Mouse (Mus musculus) ovary, adult 18-20 months (tissue): Measurements from ENCODE around the gene Spag9.

Source experiments
- DNase-seq: peaks from one replicate; pipeline ENCODE4 v3.0.0; 2022; ENCODE audit warnings: low spot score, mixed read lengths

Gene Spag9

DNA sequence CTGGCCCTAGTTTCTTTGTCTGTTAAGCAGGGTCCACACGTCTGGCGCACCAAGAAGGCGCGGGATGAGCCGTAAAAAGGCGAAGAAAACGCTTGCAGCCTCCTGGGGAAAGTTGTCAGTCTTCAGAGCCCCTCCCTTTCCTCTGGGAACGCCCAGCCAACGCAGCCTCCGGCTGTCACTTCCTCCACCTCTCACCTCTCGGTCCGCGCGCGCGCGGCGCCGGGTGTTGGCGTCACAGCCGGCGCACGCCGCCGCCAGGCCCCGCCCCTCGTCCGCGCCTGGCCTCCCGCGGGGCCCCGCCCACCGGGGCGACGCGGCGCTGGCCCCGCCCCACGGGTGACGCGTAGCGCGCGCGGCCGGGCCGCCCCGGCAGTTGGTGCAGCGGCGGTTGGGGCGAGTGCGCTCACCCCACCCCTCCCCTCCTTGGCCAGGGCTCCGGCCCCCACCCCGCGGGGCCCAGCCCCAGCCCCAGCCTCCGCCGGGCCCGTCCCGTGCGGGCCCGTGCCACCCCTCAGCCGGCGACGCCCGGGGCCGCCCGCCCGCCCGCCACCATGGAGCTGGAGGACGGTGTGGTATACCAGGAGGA lies at the start of gene Spag9:
TSS of gene Spag9 (plus strand) at position 372 of the 586 bp plus-strand sequence.
- DNase-seq, result peak; percentile 91

DNA sequence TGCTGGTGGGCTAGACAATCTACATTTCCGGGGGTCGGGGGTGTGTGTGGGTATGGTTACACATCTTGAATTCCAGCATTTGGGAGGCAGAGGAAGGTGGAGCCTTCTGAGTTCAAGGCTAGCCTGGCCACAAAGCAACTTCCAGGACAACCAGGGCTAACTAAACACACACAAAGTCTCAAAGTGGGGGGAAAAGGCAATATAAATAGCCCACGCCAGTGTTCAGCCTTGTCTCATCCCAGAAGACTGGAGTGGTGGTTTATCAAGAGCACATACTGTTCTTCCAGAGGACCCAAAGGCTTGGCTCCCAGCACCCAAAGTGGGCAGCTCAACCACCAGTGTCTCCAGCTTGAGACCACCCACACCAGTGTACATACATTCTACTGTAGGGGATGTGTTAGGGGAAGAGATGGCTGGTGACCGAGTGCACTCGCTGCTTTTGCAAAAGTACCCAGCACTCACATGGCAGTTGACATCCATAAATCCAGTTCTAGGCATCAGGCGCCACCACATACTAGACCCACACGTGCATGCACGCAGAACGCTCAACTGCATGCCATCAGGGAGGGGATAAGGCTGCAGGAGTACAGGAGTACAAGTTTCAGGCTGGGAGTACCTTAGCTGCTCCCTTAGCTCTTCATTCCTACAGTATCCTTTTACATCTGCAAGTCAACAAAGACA lies 46.9 kb upstream of the Spag9 start:
- DNase-seq, result no peak

DNA sequence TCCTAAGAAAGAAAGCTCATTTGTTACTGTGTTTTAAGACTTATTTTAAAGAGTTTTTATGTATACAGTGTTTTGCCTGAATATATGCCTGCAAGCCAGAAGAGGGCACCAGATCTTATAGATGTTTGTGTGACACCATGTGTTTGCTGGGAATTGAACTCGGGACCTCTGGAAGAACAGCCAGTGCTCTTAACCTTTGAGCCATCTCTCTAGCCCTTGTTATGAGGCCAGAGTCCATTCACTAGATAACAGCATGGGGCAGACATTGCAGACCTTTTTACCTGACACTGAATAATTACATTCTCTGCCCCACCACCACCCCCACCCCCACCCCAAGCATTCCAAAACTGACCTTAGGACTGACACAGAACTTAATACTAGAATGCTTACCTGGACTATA lies 45.8 kb upstream of the Spag9 start:
- DNase-seq, result no peak

DNA sequence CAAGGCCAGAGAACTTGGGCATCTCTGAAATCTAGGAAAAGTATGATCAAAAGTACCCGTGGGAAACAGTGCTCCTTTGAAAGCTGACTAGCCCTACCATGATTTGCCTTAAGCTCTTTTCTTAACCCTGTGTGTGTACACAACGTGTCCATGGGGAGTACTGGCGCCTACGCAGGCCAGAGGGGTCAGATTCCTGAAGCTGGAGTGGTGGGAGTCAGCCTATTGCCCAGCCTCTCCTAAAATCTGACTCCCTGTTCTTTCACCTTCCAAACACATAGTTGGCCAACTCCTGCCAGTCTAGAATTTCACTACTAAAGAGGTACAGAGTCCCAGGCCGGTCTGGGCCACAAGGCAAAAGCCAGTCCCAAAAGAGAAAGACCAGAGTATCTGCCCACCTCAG lies 43.5 kb upstream of the Spag9 start:
- DNase-seq, result no peak

DNA sequence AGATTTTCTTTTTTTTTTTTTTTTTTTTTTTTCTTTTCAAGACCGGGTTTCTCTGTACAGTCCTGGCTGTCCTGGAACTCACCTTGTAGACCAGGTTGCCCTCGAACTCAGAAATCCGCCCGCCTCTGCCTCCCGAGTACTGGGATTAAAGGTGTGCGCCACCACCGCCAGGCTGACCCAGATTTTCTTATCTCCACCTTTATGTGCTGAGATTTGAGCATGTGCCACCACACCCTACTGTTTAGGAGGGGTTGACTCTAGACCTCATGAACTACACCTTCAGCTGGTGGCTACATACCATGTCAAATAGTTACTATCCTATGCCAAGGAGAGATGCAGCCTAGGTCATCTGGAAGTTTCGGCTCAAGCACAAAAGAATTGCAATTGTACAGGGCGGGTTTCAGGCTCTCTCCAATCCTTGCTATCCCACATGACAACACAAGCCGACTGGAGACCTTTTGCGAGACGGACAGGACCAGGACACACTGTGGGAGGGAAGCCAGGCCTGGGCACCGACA lies 41.1 kb upstream of the Spag9 start:
- DNase-seq, result no peak

DNA sequence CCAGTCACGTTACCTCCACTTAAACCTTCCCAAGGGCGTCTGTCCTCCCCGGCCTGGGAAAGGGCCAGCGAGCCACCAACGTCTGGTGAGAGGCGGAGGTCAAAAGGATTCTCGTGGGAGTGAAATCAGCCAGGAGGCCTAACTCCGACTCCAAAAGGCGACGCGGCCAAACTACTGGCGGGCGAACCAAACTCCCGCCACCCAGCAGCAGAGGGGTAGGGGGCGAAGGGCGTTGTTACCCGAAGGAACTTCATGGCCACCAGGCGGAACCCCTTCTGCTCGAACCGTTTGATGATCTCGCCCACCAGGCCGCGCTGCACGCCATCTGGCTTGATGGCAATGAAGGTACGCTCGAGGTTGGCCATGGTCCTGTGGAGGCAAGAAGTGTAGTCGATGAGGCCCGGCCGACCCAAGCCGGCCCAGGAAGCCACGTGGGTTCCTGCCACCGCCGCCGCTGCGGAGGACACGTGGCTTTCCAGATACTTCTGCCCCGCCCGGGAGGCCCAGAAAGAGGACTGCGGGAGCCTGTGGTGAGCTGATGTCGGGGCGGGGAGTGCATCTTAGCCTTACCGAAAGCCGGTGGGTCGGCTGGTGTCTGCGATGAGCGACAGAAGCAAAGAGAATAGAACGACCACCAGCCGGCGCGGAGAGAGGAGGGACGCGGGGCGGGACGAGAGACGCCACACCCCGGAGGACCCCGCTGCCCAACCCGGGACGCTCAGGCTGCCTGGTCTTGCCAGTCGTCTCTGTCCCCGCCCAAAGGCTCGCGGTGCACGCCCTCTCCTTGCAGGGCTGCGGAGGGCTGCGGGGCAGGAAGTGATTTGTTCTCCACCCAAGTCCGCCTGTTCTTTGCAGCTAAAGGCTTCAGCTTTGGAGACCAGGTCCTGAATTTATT lies 40.4 kb upstream of the Spag9 start:
- peak; percentile 92 for DNase-seq

DNA sequence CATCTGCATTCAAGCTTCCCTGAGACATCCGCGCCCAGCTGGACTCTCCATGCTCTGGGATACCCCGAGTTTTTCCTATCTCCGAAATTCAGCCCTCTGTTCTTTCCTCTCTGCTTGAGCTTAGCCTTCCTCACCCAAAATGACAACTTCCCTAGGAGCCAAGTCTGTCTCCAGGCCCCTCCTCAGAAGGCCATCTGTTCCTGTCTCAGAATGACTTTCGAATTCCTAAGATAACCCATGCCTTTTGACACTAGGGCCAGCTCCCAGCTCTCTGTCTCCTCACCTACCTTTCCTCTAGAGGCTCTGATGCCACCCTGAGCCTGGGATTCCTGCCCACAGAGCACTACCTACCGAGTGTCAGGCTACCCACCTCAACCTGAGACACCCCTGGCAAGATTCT lies 39.7 kb upstream of the Spag9 start, which contains the start of gene Nme2:
TSS of gene Nme2 (minus strand) at position 101 of the 400 bp plus-strand sequence.
- no peak for DNase-seq

DNA sequence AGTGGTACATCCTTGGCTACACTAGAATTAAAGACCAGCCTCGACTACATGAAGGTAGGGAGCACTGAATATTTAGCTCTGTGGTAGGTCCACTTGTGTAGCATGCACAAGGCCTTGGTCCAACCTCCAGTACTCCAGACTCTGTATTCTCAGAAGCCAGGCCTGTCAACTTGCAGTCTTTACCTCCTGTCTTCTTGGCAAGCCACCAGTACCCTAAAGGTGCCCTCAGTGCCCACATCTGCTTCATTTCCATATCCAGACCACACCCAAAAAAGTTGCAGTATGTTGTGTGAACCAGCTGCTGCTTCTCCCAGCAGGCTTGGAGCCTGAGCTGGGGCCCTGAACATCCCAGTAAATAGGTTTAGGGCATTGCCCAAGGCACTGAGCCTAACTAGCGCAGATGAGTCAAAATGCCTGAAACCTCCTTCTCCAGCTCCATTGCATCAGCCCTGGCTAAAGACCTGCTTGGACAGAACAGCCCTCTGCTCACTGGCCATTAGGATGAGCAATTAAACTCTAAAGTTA lies 38.8 kb upstream of the Spag9 start:
- DNase-seq, result no peak

DNA sequence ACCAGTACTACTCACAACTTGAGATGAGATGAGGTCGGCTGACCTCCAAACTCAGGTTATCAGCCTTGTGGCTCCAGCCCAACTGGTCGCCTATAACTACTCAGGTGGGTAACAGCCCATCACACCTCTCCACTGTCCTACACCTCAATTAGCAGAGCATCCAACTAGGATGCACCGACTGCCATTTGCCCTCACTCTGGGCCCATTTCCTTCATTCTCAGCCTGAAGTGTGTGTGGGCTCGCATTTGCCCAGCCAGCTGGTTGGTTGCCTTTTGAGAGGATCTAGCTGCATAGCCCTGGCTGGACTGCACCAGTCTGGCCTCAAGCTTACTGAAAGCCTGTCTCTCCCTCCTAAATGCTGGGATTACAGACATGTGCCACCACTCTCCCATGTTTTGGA lies 38.1 kb upstream of the Spag9 start:
- no peak for DNase-seq

DNA sequence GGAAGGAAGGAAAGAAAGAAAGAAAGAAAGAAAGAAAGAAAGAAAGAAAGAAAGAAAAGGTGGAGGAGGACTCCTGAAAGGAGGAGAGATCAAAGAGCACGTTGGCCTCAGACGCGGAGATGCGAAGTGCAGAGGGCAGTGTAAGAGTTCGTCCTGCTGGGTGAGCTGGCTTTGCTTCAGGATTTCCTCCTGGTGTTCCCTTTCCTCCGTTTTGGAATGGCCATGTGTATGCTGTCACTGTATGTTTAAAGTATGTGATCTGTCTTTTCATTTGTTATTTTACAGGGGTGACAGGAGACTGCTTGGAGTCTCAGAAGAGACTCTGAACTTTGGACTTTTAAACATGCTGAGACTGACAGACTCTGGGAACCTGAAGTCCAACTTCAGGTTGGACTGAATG lies 34.4 kb upstream of the Spag9 start:
- DNase-seq, result no peak

DNA sequence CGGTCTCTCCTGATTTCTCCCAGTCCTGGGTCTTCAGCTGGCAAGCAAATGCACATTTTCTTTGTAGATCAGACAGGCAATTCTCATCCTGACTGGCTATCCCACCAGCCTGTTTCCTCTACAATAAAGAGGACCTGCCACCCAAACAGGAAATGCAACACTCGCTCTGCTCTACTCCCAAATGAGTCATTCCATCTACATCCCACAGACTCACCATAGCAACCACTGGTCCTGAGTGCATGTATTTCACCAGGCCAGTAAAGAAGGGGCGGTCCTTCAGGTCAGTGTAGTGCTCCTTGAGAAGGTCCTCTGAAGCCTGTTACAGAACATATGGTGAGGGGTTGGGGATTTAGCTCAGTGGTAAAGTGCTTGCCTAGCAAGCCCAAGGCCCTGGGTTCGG lies 32.9 kb upstream of the Spag9 start:
- DNase-seq, result no peak

DNA sequence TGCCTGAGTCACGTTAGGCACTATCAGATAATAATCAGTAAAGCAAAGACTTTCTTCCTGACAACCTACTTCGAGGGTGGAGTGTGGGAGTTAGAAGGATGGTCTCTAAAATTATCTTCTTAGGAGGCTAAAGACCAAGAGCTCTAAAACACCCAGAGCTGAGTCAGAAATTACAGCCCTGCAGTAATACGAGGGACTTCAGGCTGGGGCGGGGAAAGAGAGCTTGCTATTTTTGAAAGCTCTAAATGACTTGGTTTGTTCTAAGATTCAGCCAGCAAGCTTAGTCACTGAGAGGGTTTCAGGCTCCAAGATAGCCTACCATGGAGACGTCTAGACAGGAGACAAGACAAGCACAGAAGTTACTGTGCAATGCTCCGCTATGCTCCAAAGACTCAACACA lies 30.5 kb upstream of the Spag9 start:
- no peak for DNase-seq

DNA sequence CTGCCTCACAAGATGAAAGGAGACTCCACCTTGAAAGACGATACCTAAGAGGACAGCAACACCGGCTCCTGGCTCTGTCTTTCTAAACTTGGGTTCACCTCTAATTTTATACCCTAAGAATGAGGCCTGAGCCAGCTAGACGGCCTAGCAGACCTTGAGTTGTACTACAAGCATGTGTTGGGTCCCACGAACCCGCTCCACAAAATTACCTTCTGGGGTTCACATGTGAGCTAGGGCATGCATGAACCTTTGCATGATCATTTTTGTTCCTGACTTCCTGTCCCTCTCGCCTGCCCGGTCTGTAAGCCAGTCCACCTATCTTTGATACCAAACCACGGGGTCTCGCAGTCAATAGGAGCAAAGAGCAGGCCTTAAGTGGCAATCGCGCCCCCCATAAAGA lies 28.5 kb upstream of the Spag9 start:
- DNase-seq, result no peak

DNA sequence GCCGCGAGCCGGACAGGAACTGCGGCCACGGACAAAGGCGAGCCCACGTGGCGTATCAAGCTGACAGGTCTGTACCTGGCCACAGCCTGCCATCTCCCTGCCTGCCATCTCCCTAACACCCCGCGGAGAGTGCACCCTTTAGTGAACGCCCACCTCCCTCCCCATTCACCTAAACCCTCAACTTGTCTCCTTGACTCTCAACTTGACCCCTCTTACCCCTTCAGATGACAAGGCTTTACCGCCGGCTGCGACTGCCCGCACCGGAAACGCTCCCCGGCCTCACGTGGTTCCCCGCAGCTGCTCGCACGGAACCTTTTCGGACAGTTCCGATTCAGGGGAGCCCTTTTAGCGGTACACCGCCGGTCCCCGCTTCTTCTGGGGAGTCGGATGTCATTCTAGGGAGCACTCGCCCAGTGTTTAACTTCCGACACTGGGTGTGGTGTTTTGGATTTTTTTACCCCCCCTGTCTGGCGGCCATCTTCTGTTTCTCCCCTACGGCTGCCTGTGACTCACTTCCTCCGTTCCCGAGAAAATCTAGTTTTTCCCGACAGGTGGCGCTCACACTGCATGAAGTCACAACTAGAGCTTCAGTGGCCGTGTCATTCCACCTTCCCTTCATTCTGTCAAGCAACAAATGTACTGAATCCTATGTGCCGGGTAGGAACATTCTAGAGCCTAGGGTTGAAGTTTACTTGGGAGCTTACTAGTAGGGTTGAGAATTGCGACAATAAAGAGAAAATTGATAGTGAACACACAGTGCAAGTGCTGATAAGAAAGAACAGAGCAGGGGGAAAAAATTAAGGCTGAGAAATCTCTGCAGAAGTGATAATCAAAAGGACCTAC lies 27.7 kb upstream of the Spag9 start, which contains the start of the genes Gm20390 and Nme1:
TSS of gene Gm20390 (minus strand) at position 289 of the 843 bp plus-strand sequence.
TSS of gene Nme1 (minus strand) at position 517 of the 843 bp plus-strand sequence.
- peak; percentile 92 for DNase-seq

DNA sequence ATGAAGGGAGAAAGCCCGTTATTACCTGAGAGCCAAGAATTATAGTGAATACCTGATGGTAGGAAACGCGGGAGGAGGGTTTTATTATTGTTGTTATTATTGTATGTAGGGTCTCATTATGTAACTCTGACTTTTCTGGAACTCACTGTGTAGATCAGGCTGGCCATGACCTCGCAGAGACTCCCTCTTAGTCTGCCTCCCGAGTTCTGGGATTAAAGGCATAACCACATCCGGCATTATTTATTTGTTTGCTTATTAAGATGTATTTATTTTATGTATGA lies 27.1 kb upstream of the Spag9 start:
- no peak for DNase-seq

DNA sequence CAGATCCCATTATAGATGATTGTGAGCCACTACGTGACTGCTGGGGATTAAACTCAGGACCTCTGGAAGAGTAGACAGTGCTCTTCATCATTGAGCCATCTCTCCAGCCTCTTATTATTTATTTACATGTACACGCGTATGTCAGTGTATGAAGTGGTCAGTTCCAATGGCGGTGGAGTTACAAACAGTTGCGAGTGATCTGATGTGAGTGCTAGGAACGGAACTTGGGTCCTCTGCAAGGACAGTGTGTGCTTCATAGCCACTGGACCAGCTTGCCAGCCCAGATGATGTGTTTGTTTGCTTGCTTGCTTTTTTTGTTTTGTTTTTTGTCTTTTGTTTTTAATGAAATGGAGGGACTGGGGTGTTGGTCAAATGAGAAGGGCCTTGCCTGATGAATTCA lies 26.7 kb upstream of the Spag9 start:
- DNase-seq, result no peak

DNA sequence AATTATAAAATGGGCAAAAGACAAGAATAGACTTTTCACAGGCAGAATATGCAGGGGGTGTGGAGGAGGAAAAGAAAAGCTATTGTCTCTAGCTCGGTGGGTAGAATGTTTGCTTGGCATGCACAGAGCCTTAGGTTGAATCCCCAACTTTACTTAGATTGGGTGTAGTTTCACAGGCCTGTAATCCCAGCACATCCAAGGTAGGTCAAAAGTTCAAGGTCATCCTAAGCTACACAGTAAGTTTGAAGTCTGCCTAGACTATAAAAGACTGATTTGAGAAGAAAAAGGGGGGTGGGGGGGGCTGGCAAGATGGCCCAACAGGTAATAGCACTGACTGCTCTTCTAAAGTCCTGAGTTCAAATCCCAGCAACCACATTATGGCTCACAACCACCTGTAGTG lies 26.1 kb upstream of the Spag9 start:
- DNase-seq, result no peak

DNA sequence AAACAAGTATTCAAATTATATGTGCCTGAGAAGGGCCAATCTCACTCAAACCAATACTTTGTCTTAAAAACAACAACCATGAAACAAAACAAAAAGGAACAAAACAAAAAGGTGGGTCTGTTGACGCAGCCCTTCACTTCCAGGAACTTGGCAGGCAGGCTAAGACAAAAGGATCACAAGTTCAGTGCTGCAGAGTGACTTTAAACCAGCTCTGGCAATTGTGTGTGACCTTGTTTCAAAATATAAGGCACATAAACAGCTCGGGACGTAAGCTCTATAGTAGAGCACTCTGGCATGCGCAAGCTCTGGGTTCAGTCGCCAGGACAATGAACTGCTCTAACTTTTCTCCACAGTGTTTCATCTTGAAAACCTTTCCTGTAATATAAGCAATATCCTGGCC lies 22.9 kb upstream of the Spag9 start:
- DNase-seq, result no peak

DNA sequence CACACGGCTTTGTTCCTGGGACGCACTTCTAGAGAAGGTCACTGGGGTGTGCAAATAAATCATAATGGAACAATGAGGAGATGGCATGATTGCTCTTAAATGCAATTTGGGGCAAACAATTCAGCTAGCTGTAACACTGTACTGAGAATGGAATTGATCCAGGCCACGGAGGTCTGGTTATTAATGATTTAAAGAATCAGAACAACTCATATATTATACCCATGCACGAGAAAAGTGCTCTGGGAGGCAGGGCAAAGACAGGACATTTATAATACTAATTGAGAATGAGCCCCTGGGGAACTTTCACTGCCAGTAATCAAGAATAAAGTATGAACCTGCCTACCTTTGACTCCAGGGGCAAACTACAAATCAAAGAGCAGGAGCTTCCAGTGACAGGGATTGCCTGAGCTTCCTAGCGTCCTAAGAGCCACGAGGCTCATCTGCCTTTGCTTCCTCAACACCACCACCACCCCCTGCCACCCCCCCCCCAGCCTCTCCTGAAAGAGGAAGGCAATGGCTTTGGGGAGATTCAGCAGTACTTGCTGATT lies 16.3 kb upstream of the Spag9 start:
- no peak for DNase-seq

DNA sequence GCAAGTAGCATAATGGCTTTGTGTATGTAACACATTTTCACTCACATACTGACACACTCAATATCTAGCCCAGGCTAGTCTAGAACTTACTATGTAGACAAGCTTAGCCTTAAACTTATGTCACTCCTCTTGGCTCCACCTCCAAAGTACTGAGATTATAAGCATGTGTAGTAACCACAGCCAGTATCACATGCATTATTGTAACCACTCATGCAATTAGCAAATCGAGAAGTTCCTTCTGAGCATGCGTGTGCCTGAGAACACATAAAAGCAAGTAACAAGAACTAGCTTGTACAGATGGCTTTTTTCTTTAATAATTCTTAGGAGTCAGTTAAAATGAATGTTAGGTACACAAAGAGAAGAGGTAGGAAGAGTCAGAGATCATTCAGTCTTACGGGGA lies 11.3 kb upstream of the Spag9 start:
- DNase-seq, result no peak

DNA sequence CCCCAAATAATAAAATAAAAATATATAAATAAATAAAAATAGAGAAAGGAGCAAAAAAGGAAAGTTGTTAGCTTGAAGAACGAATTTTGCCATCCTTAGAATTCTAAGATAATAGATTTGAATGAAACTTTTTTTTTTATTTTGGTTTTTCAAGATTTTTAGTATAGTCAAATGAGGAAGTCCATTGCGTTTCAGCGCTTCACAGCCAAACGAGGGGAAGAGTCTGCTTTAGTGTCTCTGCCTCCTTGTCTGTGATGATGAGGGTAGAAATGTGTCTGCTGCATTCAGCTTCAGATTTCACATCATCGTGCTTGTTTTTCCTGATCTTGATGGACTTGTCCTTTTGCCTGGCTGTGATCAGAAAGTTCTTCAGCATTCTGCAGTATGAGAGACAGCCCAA lies 10.6 kb upstream of the Spag9 start:
- DNase-seq, result no peak
